Mouse (Mus musculus) cerebellum, adult (tissue): ENCODE data around the gene Creg2.
A peak's percentile ranks its signal among the peaks of the same experiment; 100 is the strongest.
"Not testable (repeated sequence)": the region's sequence is repeated elsewhere in the genome, so short reads cannot be mapped to it uniquely, and the experiment has no call there.

Experiments used
- ATAC-seq: cut with Nextera tagmentation; 2 replicates; pipeline ENCODE4 v1.9.2; 2017; ENCODE audit warnings: mild to moderate bottlenecking, moderate library complexity, mixed read lengths; ENCODE audit not compliant: insufficient number of reproducible peaks, low FRiP score, low TSS enrichment

The Creg2 gene

GRCm38 (mm10) chr1:39608534-39608933 is 42.7 kb downstream of the Creg2 start:
- no peak for ATAC-seq

GRCm38 (mm10) chr1:39602477-39602876 is 48.8 kb downstream of the Creg2 start:
- no peak for ATAC-seq

GRCm38 (mm10) chr1:39598726-39599125 is 52.5 kb downstream of the Creg2 start:
- ATAC-seq = peak; percentile 61

GRCm38 (mm10) chr1:39597135-39597534 is 54.1 kb downstream of the Creg2 start:
- ATAC-seq = not testable (repeated sequence)

- ATAC-seq = no peak
Measured at GRCm38 (mm10) chr1:39593836-39594235, 57.4 kb downstream of the Creg2 start.

- ATAC-seq = no peak
Measured at GRCm38 (mm10) chr1:39592090-39592489, 59.2 kb downstream of the Creg2 start.

GRCm38 (mm10) chr1:39591557-39591956 is 59.7 kb downstream of the Creg2 start:
- ATAC-seq = not testable (repeated sequence)

- ATAC-seq = no peak
Measured at GRCm38 (mm10) chr1:39590193-39590592, 61.1 kb downstream of the Creg2 start.

GRCm38 (mm10) chr1:39585416-39585815 is 65.9 kb downstream of the Creg2 start:
- no peak for ATAC-seq

- ATAC-seq = no peak
Measured at GRCm38 (mm10) chr1:39583173-39583572, 68.1 kb downstream of the Creg2 start.

- no peak for ATAC-seq
Measured at GRCm38 (mm10) chr1:39581215-39581614, 70.1 kb downstream of the Creg2 start.

- no peak for ATAC-seq
Measured at GRCm38 (mm10) chr1:39579139-39579538, 72.1 kb downstream of the Creg2 start.

- no peak for ATAC-seq
Measured at GRCm38 (mm10) chr1:39578446-39578845, 72.8 kb downstream of the Creg2 start.

- peak; percentile 88 for ATAC-seq
Measured at GRCm38 (mm10) chr1:39577253-39577705, 74.0 kb downstream of the Creg2 start, which contains the start of gene Rnf149. Rnf149 (minus strand) TSS chr1:39577405.

GRCm38 (mm10) chr1:39576431-39577243 is 74.6 kb downstream of the Creg2 start:
- peak; percentile 76 for ATAC-seq

GRCm38 (mm10) chr1:39575778-39576375 is 75.4 kb downstream of the Creg2 start:
- no peak for ATAC-seq

GRCm38 (mm10) chr1:39573890-39574289 is 77.4 kb downstream of the Creg2 start:
- no peak for ATAC-seq

- no peak for ATAC-seq
Measured at GRCm38 (mm10) chr1:39571653-39572052, 79.6 kb downstream of the Creg2 start.
